Mouse (Mus musculus): ENCODE results near the gene Pik3cg. TPM values are rescaled to one million over a fixed set of nuclear protein-coding genes. Genes with fewer than 3 reads are reported as not detected.
"Not testable (repeated sequence)": the region's sequence is repeated elsewhere in the genome, so short reads cannot be mapped to it uniquely, and the experiment has no call there.

The Pik3cg gene
- total RNA-seq (2014; rRNA removed): 1.7 and 2.5 TPM in 2 replicates
- polyA plus RNA-seq (2015; fragmentation: Nextera tagmentation; extraction: Ambion mirVana): 0.96 and 1.1 TPM in 2 replicates

DNA sequence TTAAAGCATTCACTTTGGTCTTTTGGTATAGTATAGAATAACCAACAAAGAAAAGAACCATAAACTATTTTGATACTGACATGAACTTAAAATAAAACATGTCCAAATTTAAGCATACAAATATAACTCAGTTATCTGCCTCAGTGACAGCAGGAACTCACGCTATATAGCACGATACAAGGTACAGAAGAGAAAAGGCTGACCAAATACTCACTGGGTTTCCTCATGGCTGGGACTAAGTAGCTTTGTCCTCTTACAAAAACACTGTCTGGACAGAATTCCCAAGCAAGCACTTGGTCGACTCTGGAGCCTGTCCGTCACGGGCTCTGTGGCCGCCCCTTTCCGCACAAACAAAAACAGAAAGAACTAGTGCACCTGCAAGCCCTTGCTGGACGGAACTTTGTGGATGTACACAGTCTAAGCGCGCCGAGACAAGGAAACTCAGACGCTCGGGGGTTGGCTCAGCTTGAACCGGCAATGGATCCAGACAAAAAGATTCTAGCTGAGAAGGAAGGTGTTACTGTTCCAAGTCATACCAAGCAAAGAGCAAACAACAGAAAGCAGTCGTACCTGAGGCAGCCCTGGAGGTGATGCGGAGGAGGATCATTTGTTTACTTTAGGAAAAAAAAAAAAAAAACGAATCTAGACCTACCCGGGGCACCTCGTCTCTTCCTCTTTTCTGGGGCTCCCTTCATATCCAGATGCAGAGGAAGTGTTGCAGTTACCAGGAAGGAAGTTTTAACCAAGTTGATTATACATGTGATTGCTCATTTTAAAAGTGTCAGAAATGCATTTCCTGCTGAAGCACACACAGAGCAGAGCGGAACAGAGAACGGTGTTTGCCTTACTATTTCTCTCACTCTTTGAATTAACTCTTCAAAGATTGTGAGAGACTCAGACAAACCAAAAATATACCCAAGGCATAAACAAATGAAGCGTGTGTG, at the start of gene Pik3cg:
TSS of gene Pik3cg (minus strand) at position 712 of the 944 bp plus-strand sequence.
- DNase-seq (ENCODE audit: low spot score): no peak
- no peak within 1 kb of the TSS for H3K4me3 ChIP-seq (ENCODE audit: low read length)
- 67% methylated on average over 22 of the region's 22 CpGs for WGBS

GRCm38 (mm10) chr12:32248483-32248882, 40.0 kb upstream of the Pik3cg start:
- DNase-seq (ENCODE audit: low spot score): no peak
- Histone ChIP-seq H3K36me3 (ENCODE audit: insufficient read depth, low read length) (no peaks in the 10 kb centered on the region), H3K9me3 (ENCODE audit: low read length) (no peaks in the 10 kb centered on the region), H3K4me1 (ENCODE audit: insufficient read depth, low read length) (no peaks in the 10 kb centered on the region), H3K4me3 (ENCODE audit: low read length) (no peak overlapping the region), H3K9ac (replicated peaks; ENCODE audit: low read length) (no peak overlapping the region), H3K27ac (no peak overlapping the region), H3K4me2 (ENCODE audit: low read depth, low read length) (no peak overlapping the region), H3K27me3 (ENCODE audit: insufficient read depth, low read length) (no peaks in the 10 kb centered on the region)
- no peak for TF ChIP-seq CTCF (IDR thresholded peaks at IDR 0.05; ENCODE audit: low read depth)
- ATAC-seq: no peak
- 51% methylated on average over 2 of the region's 2 CpGs for WGBS

More for the DNA sequence above, at the start of gene Pik3cg:
- H3K4me1 ChIP-seq (ENCODE audit: insufficient read depth, low read length): no peaks in the 10 kb centered on the region
- peak within 1 kb of the TSS; percentile 13; the same call in 1 of the 2 replicates for H3K4me2 ChIP-seq (ENCODE audit: low read depth, low read length)
- H3K36me3 ChIP-seq (ENCODE audit: insufficient read depth, low read length): no peaks in the 10 kb centered on the region
- TF ChIP-seq CTCF (IDR thresholded peaks at IDR 0.05; ENCODE audit: low read depth): no peak
- no peak within 1 kb of the TSS for H3K9ac ChIP-seq (replicated peaks; ENCODE audit: low read length)
- H3K27ac ChIP-seq: no peak within 1 kb of the TSS
- H3K9me3 ChIP-seq (ENCODE audit: low read length): no peaks in the 10 kb centered on the region
- no peaks in the 10 kb centered on the region for H3K27me3 ChIP-seq (ENCODE audit: insufficient read depth, low read length)
- no peak for ATAC-seq

GRCm38 (mm10) chr12:32245566-32246233, 37.2 kb upstream of the Pik3cg start:
- no peak overlapping the region for H3K9ac ChIP-seq (replicated peaks; ENCODE audit: low read length)
- TF ChIP-seq CTCF (IDR thresholded peaks at IDR 0.05; ENCODE audit: low read depth): peak; percentile 75
- no peaks in the 10 kb centered on the region for H3K9me3 ChIP-seq (ENCODE audit: low read length)
- WGBS: 58% methylated on average over 5 of the region's 5 CpGs
- H3K4me3 ChIP-seq (ENCODE audit: low read length): no peak overlapping the region
- H3K27ac ChIP-seq: no peak overlapping the region
- H3K27me3 ChIP-seq (ENCODE audit: insufficient read depth, low read length): no peaks in the 10 kb centered on the region
- no peaks in the 10 kb centered on the region for H3K36me3 ChIP-seq (ENCODE audit: insufficient read depth, low read length)
- DNase-seq (ENCODE audit: low spot score) (peak; percentile 71), ATAC-seq (no peak)
- H3K4me2 ChIP-seq (ENCODE audit: low read depth, low read length): no peak overlapping the region
- H3K4me1 ChIP-seq (ENCODE audit: insufficient read depth, low read length): no peaks in the 10 kb centered on the region

DNA sequence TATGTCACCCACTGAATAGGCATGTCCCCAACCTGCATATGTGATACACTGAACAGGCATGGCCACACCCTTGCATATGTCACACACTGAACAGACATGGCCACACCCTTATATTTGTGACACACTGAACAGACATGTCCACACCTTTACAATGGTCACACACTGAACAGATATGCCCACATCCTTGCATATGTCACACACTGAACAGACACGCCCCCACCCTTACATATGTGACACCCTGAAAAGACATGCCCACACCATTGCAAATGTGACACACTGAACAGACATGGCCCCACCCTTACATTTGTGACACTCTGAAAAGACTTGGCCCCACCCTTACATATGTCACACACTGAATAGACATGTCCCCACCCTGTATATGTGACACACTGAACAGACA, 35.1 kb upstream of the Pik3cg start:
- no peak for DNase-seq (ENCODE audit: low spot score)

GRCm38 (mm10) chr12:32239134-32239533, 30.7 kb upstream of the Pik3cg start:
- not testable (repeated sequence) for ATAC-seq; H3K27me3 ChIP-seq (ENCODE audit: insufficient read depth, low read length); H3K4me3 ChIP-seq (ENCODE audit: low read length); H3K4me2 ChIP-seq (ENCODE audit: low read depth, low read length); H3K9ac ChIP-seq (replicated peaks; ENCODE audit: low read length); H3K9me3 ChIP-seq (ENCODE audit: low read length); H3K4me1 ChIP-seq (ENCODE audit: insufficient read depth, low read length); DNase-seq (ENCODE audit: low spot score); H3K27ac ChIP-seq; H3K36me3 ChIP-seq (ENCODE audit: insufficient read depth, low read length)
- 80% methylated on average over 3 of the region's 3 CpGs for WGBS

More for the DNA sequence above, 35.1 kb upstream of the Pik3cg start:
- 78% methylated on average over 1 of the region's 1 CpGs for WGBS
- Histone ChIP-seq H3K36me3 (ENCODE audit: insufficient read depth, low read length) (no peaks in the 10 kb centered on the region), H3K9me3 (ENCODE audit: low read length) (no peaks in the 10 kb centered on the region), H3K27ac (no peak overlapping the region), H3K9ac (replicated peaks; ENCODE audit: low read length) (no peak overlapping the region), H3K4me3 (ENCODE audit: low read length) (no peak overlapping the region), H3K4me2 (ENCODE audit: low read depth, low read length) (no peak overlapping the region), H3K27me3 (ENCODE audit: insufficient read depth, low read length) (no peaks in the 10 kb centered on the region), H3K4me1 (ENCODE audit: insufficient read depth, low read length) (no peaks in the 10 kb centered on the region)
- ATAC-seq: no peak
- no peak for TF ChIP-seq CTCF (IDR thresholded peaks at IDR 0.05; ENCODE audit: low read depth)

GRCm38 (mm10) chr12:32238433-32238832, 30.0 kb upstream of the Pik3cg start:
- H3K4me1 ChIP-seq (ENCODE audit: insufficient read depth, low read length): no peaks in the 10 kb centered on the region
- WGBS: 63% methylated on average over 5 of the region's 5 CpGs
- peak; percentile 11 for DNase-seq (ENCODE audit: low spot score)
- no peak for TF ChIP-seq CTCF (IDR thresholded peaks at IDR 0.05; ENCODE audit: low read depth)
- H3K27me3 ChIP-seq (ENCODE audit: insufficient read depth, low read length): no peaks in the 10 kb centered on the region
- H3K27ac ChIP-seq: peak overlapping the region; percentile 43; the same call in 1 of the 2 replicates
- H3K9ac ChIP-seq (replicated peaks; ENCODE audit: low read length): no peak overlapping the region
- no peaks in the 10 kb centered on the region for H3K9me3 ChIP-seq (ENCODE audit: low read length)
- H3K36me3 ChIP-seq (ENCODE audit: insufficient read depth, low read length): no peaks in the 10 kb centered on the region
- no peak overlapping the region for H3K4me2 ChIP-seq (ENCODE audit: low read depth, low read length)
- no peak overlapping the region for H3K4me3 ChIP-seq (ENCODE audit: low read length)
- ATAC-seq: no peak

All from hindbrain, postnatal 0 days (tissue).